Mouse (Mus musculus) ZHBTc4 (cell line): ENCODE measurements around the gene Oip5.

Experiments used
- DNase-seq: peaks from one replicate; pipeline ENCODE4 v3.0.0-alpha.2; 2011; ENCODE audit warnings: low read depth, low spot score

Gene Oip5

DNA sequence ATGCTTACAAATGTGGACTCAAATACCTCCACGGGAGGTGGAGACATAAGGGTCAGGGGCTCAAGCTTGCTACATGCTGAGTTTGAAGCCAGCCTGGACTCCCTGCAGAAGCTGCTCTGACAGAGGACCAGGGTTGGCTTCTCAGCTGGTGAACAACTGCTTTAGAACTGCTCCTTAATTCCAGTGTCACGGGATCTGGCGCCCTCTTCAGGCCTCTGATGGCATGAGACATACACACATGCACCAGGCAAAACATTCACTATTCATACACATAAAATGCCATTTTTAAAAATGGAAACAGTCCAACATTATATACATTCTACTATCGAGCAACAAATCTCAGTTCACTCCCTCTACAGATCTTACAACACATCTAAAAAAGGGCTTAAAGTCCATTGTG lies 30.9 kb downstream of the Oip5 start:
- DNase-seq: peak; percentile 17

DNA sequence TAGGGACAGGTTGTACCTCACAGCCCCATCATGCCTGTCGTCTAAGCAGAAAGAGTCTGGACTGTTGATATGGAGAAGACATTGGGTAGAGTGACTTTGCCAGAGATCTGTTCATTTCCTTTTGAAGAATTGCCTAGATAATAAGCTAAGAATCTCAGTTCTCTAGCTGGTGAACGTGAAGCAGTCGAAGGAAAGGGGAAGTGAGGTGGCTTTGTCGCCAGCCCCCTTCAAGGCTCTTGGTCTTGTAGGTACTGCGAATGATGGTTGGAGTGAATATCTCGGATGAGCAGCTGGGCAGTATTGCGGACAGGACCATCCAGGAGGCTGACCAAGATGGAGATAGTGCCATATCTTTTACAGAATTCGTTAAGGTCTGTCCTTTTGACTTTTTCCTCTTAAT lies 34.0 kb downstream of the Oip5 start:
- DNase-seq: no peak

- DNase-seq: no peak
Observed at GRCm38 (mm10) chr2:119583439-119583838, 34.8 kb downstream of the Oip5 start.

- DNase-seq: no peak
Observed at GRCm38 (mm10) chr2:119581571-119581970, 36.7 kb downstream of the Oip5 start.

GRCm38 (mm10) chr2:119572471-119572870 lies 45.8 kb downstream of the Oip5 start:
- no peak for DNase-seq

DNA sequence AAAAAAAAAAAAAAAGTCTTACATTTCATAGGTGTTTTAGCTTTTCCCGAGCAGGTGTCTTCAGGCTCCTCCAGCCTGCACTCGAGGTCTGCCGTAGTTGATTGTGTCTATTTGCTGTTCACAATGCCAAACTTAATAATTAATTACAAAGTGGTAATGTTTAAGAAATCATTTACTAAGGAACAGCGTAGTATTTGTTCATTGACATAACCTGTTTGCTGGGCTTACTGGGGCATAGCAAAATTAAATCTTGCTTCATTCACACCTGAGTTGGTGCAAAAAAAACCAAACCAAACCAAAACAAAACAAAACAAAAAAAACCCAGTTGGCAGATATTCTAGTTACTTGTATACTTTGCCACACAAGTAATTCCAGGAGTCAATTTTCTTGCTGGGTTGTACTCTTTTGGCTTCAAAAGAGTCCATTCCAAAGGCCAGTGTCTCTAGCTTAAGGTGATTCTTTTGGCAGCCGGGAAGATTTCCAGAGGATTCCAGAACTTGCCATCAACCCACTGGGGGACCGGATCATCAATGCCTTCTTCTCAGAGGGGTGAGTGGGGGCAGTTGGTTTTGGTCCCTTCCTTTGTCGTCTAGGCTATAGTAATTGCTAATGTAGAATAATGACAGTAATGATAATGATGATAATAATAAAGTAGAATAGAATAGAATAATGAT lies 52.0 kb downstream of the Oip5 start:
- no peak for DNase-seq

GRCm38 (mm10) chr2:119565284-119565683 lies 53.0 kb downstream of the Oip5 start:
- DNase-seq: no peak

DNA sequence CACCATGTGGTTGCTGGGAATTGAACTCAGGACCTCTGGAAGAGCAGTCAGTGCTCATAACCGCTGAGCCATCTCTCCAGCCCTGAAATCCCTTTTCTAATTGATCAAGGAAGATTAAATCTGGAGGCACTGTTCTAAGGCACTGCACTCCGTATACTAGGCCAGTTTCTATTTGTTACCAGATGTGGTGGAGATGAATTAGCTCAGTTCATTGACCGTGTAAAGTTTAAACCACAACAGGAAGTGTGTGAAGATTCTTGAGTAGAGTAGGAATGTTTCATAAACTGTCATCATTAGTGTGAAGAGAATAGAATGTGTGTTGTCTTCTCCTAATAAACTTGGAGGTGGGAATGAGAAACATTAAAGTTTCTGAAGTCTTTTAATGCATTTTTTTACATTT lies 56.5 kb downstream of the Oip5 start:
- DNase-seq: no peak
